Mouse (Mus musculus) erythroid progenitor cell, adult 5-6 weeks (primary cell): ENCODE data around the gene Rhox3c. TPM values are rescaled to one million over a fixed set of nuclear protein-coding genes. Genes with fewer than 3 reads are reported as not detected.
"Not testable (repeated sequence)": the region's sequence is repeated elsewhere in the genome, so short reads cannot be mapped to it uniquely, and the experiment has no call there.

Experiments used
- ATAC-seq: replicated peaks from 2 replicates; pipeline ENCODE4 v1.8.0; 2016; ENCODE audit warnings: moderate number of reproducible peaks, mild to moderate bottlenecking, moderate TSS enrichment, inconsistent platforms; ENCODE audit not compliant: poor library complexity, low FRiP score, severe bottlenecking
- total RNA-seq, 2 experiments: library from RNA; stranded (forward) in 1 of 2; stranded (reverse) in 1 of 2; fragments of 150-400 nt in 1 of 2; fragments of 186-747, 209-891 nt in 1 of 2; gene quantifications; 2 replicates each; pipeline versions ENCODE4 v1.2.3 to v1.2.4; 2015 to 2017; ENCODE audit warnings: low replicate concordance in 2 of 2

Rhox3c gene
- not detected in 2 replicates for total RNA-seq (2015; ENCODE audit: low replicate concordance)
- not detected in 2 replicates for total RNA-seq (2017; ENCODE audit: low replicate concordance)

DNA sequence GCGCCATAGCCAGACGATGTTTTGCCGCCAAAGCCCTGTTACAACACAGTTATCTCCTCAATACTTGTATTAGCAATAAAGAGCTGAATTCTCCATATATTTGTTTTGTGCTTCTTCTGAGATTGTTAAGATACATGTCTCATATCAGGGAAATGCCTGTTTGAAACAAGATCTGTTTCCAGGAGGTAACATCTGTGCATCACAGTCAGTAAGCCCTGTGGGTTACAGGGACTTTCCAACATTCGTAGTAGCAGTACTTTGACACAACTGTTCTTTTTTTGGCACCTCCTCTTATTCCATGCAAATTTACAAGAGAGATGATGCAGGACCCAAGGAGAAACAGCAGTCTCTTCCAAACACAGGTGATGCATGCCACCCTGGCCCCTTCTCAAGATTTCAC, at the start of gene Rhox3c:
Gene Rhox3c, plus strand, starts transcription at position 301 of the 400 bp plus-strand sequence.
- ATAC-seq, result not testable (repeated sequence)

GRCm38 (mm10) chrX:37411767-37412166, 46.6 kb upstream of the Rhox3c start, which contains the start of gene Rhox2b:
Gene Rhox2b (plus strand): TSS chrX:37412067.
- ATAC-seq, result not testable (repeated sequence)

GRCm38 (mm10) chrX:37432194-37432593, 26.2 kb upstream of the Rhox3c start, which contains the start of gene Rhox4b:
Gene Rhox4b (plus strand): TSS chrX:37432494.
- not testable (repeated sequence) for ATAC-seq

GRCm38 (mm10) chrX:37453380-37453779, 5.0 kb upstream of the Rhox3c start, which contains the start of gene Rhox2c:
Gene Rhox2c (plus strand): TSS chrX:37453680.
- not testable (repeated sequence) for ATAC-seq

- ATAC-seq, result not testable (repeated sequence)
Observed at GRCm38 (mm10) chrX:37480037-37480436, 21.7 kb downstream of the Rhox3c start, which contains the start of gene Rhox4c. Gene Rhox4c (plus strand): TSS chrX:37480337.

GRCm38 (mm10) chrX:37514059-37514458, 55.7 kb downstream of the Rhox3c start, which contains the start of gene Rhox4d:
Gene Rhox4d (plus strand): TSS chrX:37514359.
- ATAC-seq, result not testable (repeated sequence)

Other genes with a start within 250 kb of the Rhox3c start
- gene Gm9, start 247.5 kb upstream of the Rhox3c start, total RNA-seq (2015; ENCODE audit: low replicate concordance), result not detected in 2 replicates
- gene Gm9, start 247.5 kb upstream of the Rhox3c start, total RNA-seq (2017; ENCODE audit: low replicate concordance), result not detected in 2 replicates
- not detected in 2 replicates for gene Rhox1, start 236.3 kb upstream of the Rhox3c start, total RNA-seq (2015; ENCODE audit: low replicate concordance)
- not detected in 2 replicates for gene Rhox1, start 236.3 kb upstream of the Rhox3c start, total RNA-seq (2017; ENCODE audit: low replicate concordance)
- gene Rhox2a, start 213.6 kb upstream of the Rhox3c start, total RNA-seq (2015; ENCODE audit: low replicate concordance), result not detected in 2 replicates
- not detected in 2 replicates for gene Rhox2a, start 213.6 kb upstream of the Rhox3c start, total RNA-seq (2017; ENCODE audit: low replicate concordance)
- gene Rhox3a, start 208.7 kb upstream of the Rhox3c start, total RNA-seq (2015; ENCODE audit: low replicate concordance), result not detected in 2 replicates
- gene Rhox3a, start 208.7 kb upstream of the Rhox3c start, total RNA-seq (2017; ENCODE audit: low replicate concordance), result not detected in 2 replicates
- not detected in 2 replicates for gene Rhox4a, start 193.2 kb upstream of the Rhox3c start, total RNA-seq (2015; ENCODE audit: low replicate concordance)
- not detected in 2 replicates for gene Rhox4a, start 193.2 kb upstream of the Rhox3c start, total RNA-seq (2017; ENCODE audit: low replicate concordance)
- gene Rhox3a2, start 78.6 kb upstream of the Rhox3c start, total RNA-seq (2015; ENCODE audit: low replicate concordance), result not detected in 2 replicates
- gene Rhox3a2, start 78.6 kb upstream of the Rhox3c start, total RNA-seq (2017; ENCODE audit: low replicate concordance), result not detected in 2 replicates
- gene Rhox4a2, start 67.7 kb upstream of the Rhox3c start, total RNA-seq (2015; ENCODE audit: low replicate concordance), result not detected in 2 replicates
- not detected in 2 replicates for gene Rhox4a2, start 67.7 kb upstream of the Rhox3c start, total RNA-seq (2017; ENCODE audit: low replicate concordance)
- not detected in 2 replicates for gene Rhox2b, start 46.5 kb upstream of the Rhox3c start, total RNA-seq (2015; ENCODE audit: low replicate concordance)
- gene Rhox2b, start 46.5 kb upstream of the Rhox3c start, total RNA-seq (2017; ENCODE audit: low replicate concordance), result not detected in 2 replicates
- not detected in 2 replicates for gene Rhox4b, start 26.1 kb upstream of the Rhox3c start, total RNA-seq (2015; ENCODE audit: low replicate concordance)
- not detected in 2 replicates for gene Rhox4b, start 26.1 kb upstream of the Rhox3c start, total RNA-seq (2017; ENCODE audit: low replicate concordance)
- gene Rhox2c, start 4.9 kb upstream of the Rhox3c start, total RNA-seq (2015; ENCODE audit: low replicate concordance), result not detected in 2 replicates
- not detected in 2 replicates for gene Rhox2c, start 4.9 kb upstream of the Rhox3c start, total RNA-seq (2017; ENCODE audit: low replicate concordance)
- gene Rhox4c, start 21.8 kb downstream of the Rhox3c start, total RNA-seq (2015; ENCODE audit: low replicate concordance), result not detected in 2 replicates
- not detected in 2 replicates for gene Rhox4c, start 21.8 kb downstream of the Rhox3c start, total RNA-seq (2017; ENCODE audit: low replicate concordance)
- not detected in 2 replicates for gene Rhox2d, start 34.8 kb downstream of the Rhox3c start, total RNA-seq (2015; ENCODE audit: low replicate concordance)
- gene Rhox2d, start 34.8 kb downstream of the Rhox3c start, total RNA-seq (2017; ENCODE audit: low replicate concordance), result not detected in 2 replicates
- gene Rhox4d, start 55.8 kb downstream of the Rhox3c start, total RNA-seq (2015; ENCODE audit: low replicate concordance), result not detected in 2 replicates
- not detected in 2 replicates for gene Rhox4d, start 55.8 kb downstream of the Rhox3c start, total RNA-seq (2017; ENCODE audit: low replicate concordance)
- not detected in 2 replicates for gene Rhox2e, start 71.9 kb downstream of the Rhox3c start, total RNA-seq (2015; ENCODE audit: low replicate concordance)
- gene Rhox2e, start 71.9 kb downstream of the Rhox3c start, total RNA-seq (2017; ENCODE audit: low replicate concordance), result not detected in 2 replicates
- not detected in 2 replicates for gene Rhox3e, start 83.4 kb downstream of the Rhox3c start, total RNA-seq (2015; ENCODE audit: low replicate concordance)
- not detected in 2 replicates for gene Rhox3e, start 83.4 kb downstream of the Rhox3c start, total RNA-seq (2017; ENCODE audit: low replicate concordance)
- not detected in 2 replicates for gene Rhox4e, start 98.8 kb downstream of the Rhox3c start, total RNA-seq (2015; ENCODE audit: low replicate concordance)
- gene Rhox4e, start 98.8 kb downstream of the Rhox3c start, total RNA-seq (2017; ENCODE audit: low replicate concordance), result not detected in 2 replicates
- gene Rhox2f, start 112.8 kb downstream of the Rhox3c start, total RNA-seq (2015; ENCODE audit: low replicate concordance), result not detected in 2 replicates
- not detected in 2 replicates for gene Rhox2f, start 112.8 kb downstream of the Rhox3c start, total RNA-seq (2017; ENCODE audit: low replicate concordance)
- gene Rhox3f, start 122.4 kb downstream of the Rhox3c start, total RNA-seq (2015; ENCODE audit: low replicate concordance), result not detected in 2 replicates
- gene Rhox3f, start 122.4 kb downstream of the Rhox3c start, total RNA-seq (2017; ENCODE audit: low replicate concordance), result not detected in 2 replicates
- not detected in 2 replicates for gene Rhox4f, start 149.1 kb downstream of the Rhox3c start, total RNA-seq (2015; ENCODE audit: low replicate concordance)
- not detected in 2 replicates for gene Rhox4f, start 149.1 kb downstream of the Rhox3c start, total RNA-seq (2017; ENCODE audit: low replicate concordance)
- not detected in 2 replicates for gene Rhox3g, start 170.0 kb downstream of the Rhox3c start, total RNA-seq (2015; ENCODE audit: low replicate concordance)
- gene Rhox3g, start 170.0 kb downstream of the Rhox3c start, total RNA-seq (2017; ENCODE audit: low replicate concordance), result not detected in 2 replicates
- gene Rhox2g, start 184.9 kb downstream of the Rhox3c start, total RNA-seq (2015; ENCODE audit: low replicate concordance), result not detected in 2 replicates
- not detected in 2 replicates for gene Rhox2g, start 184.9 kb downstream of the Rhox3c start, total RNA-seq (2017; ENCODE audit: low replicate concordance)
- not detected in 2 replicates for gene Rhox4g, start 192.7 kb downstream of the Rhox3c start, total RNA-seq (2015; ENCODE audit: low replicate concordance)
- not detected in 2 replicates for gene Rhox4g, start 192.7 kb downstream of the Rhox3c start, total RNA-seq (2017; ENCODE audit: low replicate concordance)
- not detected in 2 replicates for gene Rhox3h, start 210.2 kb downstream of the Rhox3c start, total RNA-seq (2015; ENCODE audit: low replicate concordance)
- gene Rhox3h, start 210.2 kb downstream of the Rhox3c start, total RNA-seq (2017; ENCODE audit: low replicate concordance), result not detected in 2 replicates
- gene Rhox2h, start 214.7 kb downstream of the Rhox3c start, total RNA-seq (2015; ENCODE audit: low replicate concordance), result not detected in 2 replicates
- gene Rhox2h, start 214.7 kb downstream of the Rhox3c start, total RNA-seq (2017; ENCODE audit: low replicate concordance), result not detected in 2 replicates